Mouse (Mus musculus): Measurements from ENCODE around the gene Olfr1413.

Olfr1413 gene

GRCm38 (mm10) chr1:92571022-92571421 lies at the start of gene Olfr1413:
TSS of gene Olfr1413 (plus strand) at chr1:92571322.
- DNase-seq (ENCODE audit: low read depth in 1 of 2, low spot score in 2 of 2) = no peak

GRCm38 (mm10) chr1:92521376-92521775 lies 49.7 kb upstream of the Olfr1413 start:
- DNase-seq (ENCODE audit: low read depth in 1 of 2, low spot score in 2 of 2) = no peak

GRCm38 (mm10) chr1:92523764-92524163 lies 47.4 kb upstream of the Olfr1413 start:
- DNase-seq (ENCODE audit: low read depth in 1 of 2, low spot score in 2 of 2) = no peak

- DNase-seq (ENCODE audit: low read depth in 1 of 2, low spot score in 2 of 2) = no peak
Observed at GRCm38 (mm10) chr1:92536972-92537371, 34.1 kb upstream of the Olfr1413 start.

GRCm38 (mm10) chr1:92539071-92539470 lies 32.1 kb upstream of the Olfr1413 start:
- no peak for DNase-seq (ENCODE audit: low read depth in 1 of 2, low spot score in 2 of 2)

GRCm38 (mm10) chr1:92545929-92546328 lies 25.2 kb upstream of the Olfr1413 start:
- no peak for DNase-seq (ENCODE audit: low read depth in 1 of 2, low spot score in 2 of 2)

- DNase-seq (ENCODE audit: low read depth in 1 of 2, low spot score in 2 of 2) = no peak
Observed at GRCm38 (mm10) chr1:92585479-92585878, 14.4 kb downstream of the Olfr1413 start, which contains the start of gene Olfr1412. TSS of gene Olfr1412 (plus strand) at chr1:92585779.

- no peak for DNase-seq (ENCODE audit: low read depth in 1 of 2, low spot score in 2 of 2)
Observed at GRCm38 (mm10) chr1:92594111-92594510, 23.0 kb downstream of the Olfr1413 start, which contains the start of gene Olfr1411. TSS of gene Olfr1411 (plus strand) at chr1:92594411.

- no peak for DNase-seq (ENCODE audit: low read depth in 1 of 2, low spot score in 2 of 2)
Observed at GRCm38 (mm10) chr1:92596019-92596418, 24.9 kb downstream of the Olfr1413 start.

GRCm38 (mm10) chr1:92605482-92605881 lies 34.4 kb downstream of the Olfr1413 start, which contains the start of gene Olfr1410:
TSS of gene Olfr1410 (plus strand) at chr1:92605782.
- no peak for DNase-seq (ENCODE audit: low read depth in 1 of 2, low spot score in 2 of 2)

- DNase-seq (ENCODE audit: low read depth in 1 of 2, low spot score in 2 of 2) = no peak
Observed at GRCm38 (mm10) chr1:92607711-92608110, 36.6 kb downstream of the Olfr1413 start.

GRCm38 (mm10) chr1:92611008-92611407 lies 39.9 kb downstream of the Olfr1413 start:
- no peak for DNase-seq (ENCODE audit: low read depth in 1 of 2, low spot score in 2 of 2)

- DNase-seq (ENCODE audit: low read depth in 1 of 2, low spot score in 2 of 2) = no peak
Observed at GRCm38 (mm10) chr1:92613175-92613574, 42.1 kb downstream of the Olfr1413 start.

- no peak for DNase-seq (ENCODE audit: low read depth in 1 of 2, low spot score in 2 of 2)
Observed at GRCm38 (mm10) chr1:92614516-92614915, 43.4 kb downstream of the Olfr1413 start.

GRCm38 (mm10) chr1:92616046-92616445 lies 44.9 kb downstream of the Olfr1413 start:
- DNase-seq (ENCODE audit: low read depth in 1 of 2, low spot score in 2 of 2) = no peak

GRCm38 (mm10) chr1:92617488-92617887 lies 46.4 kb downstream of the Olfr1413 start, which contains the start of gene Olfr12:
TSS of gene Olfr12 (plus strand) at chr1:92617788.
- no peak for DNase-seq (ENCODE audit: low read depth in 1 of 2, low spot score in 2 of 2)

- no peak for DNase-seq (ENCODE audit: low read depth in 1 of 2, low spot score in 2 of 2)
Observed at GRCm38 (mm10) chr1:92618360-92618759, 47.2 kb downstream of the Olfr1413 start.
